Mouse (Mus musculus) C2C12 (cell line): Measurements from ENCODE around the gene Retreg3.

Experiments
- CEBPB ChIP-seq: IDR thresholded peaks from one replicate; pipeline ENCODE4 v1.6.1; 2011; ENCODE audit warnings: low read depth, mild to moderate bottlenecking, control low read depth, moderate library complexity
- CTCF ChIP-seq: IDR thresholded peaks from one replicate; pipeline ENCODE4 v1.5.1; 2011; ENCODE audit not compliant: control insufficient read depth, insufficient read depth, insufficient read length
- MAX ChIP-seq: IDR thresholded peaks from one replicate; pipeline ENCODE4 v1.6.1; 2011; ENCODE audit warnings: mild to moderate bottlenecking, control low read depth
- MYOG ChIP-seq: IDR thresholded peaks from one replicate; pipeline ENCODE4 v1.6.1; 2011; ENCODE audit not compliant: control insufficient read depth, insufficient read length; ENCODE audit errors: extremely low read depth
- USF1 ChIP-seq: IDR thresholded peaks from one replicate; pipeline ENCODE4 v1.6.1; 2011; ENCODE audit warnings: low read depth, mild to moderate bottlenecking, control low read depth, moderate library complexity

DNA sequence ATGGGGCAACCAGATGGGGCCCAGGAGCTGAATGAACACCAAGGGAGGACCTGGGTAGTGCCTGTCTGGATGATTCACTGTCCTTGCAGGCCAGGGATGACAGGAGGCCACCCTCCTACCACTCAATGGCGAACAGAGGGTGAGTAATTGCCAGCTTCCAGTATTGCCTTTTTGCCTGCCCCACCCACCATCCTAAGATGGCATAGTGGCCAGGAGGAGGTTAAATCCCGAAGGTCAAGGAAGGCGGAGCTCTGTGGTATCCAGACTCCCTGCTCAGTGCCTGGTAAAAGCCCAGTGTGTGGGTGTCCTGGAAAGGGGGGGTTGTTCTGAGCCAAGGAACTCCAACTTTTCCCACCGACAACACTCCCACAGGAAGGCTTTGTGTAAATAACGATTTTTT lies 42.6 kb upstream of the Retreg3 start:
- no peak for TF ChIP-seq MAX
- TF ChIP-seq CTCF = no peak
- TF ChIP-seq MYOG = no peak
- no peak for TF ChIP-seq USF1
- TF ChIP-seq CEBPB = no peak
